Mouse (Mus musculus) c-Kit-negative CD71-positive TER-119-positive erythroid progenitor cells, embryonic 14.5 days (primary cell): ENCODE results near the gene AC134908.4.
"Not testable (repeated sequence)": the region's sequence is repeated elsewhere in the genome, so short reads cannot be mapped to it uniquely, and the experiment has no call there.

Source experiments
- DNase-seq: peaks from one replicate; pipeline ENCODE4 v3.0.0-alpha.2; 2013; ENCODE audit warnings: low read depth, low spot score

The AC134908.4 gene

DNA sequence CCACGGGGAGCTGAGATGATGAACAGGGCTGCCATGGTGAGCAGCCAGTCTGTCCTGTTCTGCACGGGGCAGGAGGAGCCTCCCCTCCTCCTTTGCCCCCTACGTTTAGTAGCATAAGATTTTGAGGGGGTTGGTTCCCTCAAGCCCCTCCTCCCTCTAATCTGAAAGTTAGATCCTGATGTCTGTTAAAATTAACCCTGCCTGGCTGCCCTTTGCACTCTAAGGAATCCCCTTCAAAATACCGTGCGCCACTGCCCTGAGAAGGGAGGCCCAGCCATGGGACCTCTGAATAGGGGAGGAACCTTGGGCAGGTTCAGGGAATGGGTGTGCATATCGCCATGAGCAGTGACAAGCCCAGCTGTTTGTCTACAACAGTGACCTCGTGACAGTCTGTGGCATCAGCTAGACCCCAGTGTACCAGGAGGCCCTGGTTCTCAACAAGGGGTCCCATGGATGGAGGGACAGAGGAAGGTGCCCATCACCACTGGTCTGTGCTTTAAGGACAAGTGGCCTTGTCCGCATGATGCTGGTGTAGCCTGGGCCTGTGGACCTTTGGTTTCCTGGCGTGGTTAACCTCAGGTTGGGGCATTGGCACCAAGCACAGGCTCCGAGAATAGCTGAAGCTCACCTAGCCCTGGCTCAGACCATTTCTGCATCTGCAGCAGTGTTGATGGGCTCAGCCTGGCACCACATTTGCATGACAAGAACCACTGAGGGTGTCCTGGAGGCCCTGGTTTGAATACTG lies 20.0 kb downstream of the AC134908.4 start:
- DNase-seq = no peak

DNA sequence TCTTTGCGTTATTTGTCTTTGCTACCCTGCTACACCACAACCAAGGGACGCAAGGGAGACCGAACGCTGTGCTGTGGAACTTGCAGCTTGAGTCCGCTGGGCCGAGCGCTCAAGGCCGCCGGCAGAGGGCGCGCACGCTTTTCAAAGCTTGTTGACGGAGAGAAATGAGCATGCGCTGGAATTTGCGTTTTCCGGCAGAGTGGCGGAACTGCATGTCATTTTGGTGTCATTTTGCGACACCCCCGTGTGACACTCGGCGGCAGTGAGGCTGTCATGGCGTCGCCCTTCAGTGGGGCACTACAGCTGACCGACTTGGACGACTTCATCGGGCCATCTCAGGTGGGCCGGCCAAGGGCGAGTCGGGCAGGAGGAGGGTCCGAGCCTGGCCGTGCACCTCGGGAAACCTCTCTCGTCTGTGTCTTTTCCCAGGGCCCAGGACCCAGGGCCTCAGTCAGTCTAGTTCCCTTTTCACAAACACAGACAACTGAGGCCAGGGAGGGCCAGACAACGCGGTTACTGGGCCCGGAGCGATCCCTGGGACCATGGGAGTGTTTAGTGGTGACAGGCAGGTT lies 21.8 kb downstream of the AC134908.4 start, which contains the start of gene Narfl:
Gene Narfl, plus strand, starts transcription at position 228 of the 572 bp plus-strand sequence.
- DNase-seq = peak; percentile 97

DNA sequence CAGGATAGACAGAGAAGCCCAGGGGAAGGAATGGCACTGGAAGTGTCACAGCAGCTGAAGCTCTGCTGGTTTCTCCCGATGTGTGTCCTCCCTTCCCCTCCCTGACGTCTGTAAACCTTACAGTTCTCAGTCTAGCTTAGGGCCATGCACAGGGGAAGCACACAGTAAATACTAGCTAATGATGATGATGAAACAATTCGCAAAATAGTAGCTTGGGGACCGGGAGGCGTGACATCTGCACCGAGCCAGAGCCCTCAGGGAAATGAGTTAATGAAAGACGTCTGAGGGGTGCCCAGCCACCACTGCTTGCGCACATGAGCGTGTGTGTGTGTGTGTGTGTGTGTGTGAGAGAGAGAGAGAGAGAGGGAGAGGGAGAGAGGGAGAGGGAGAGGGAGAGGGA lies 26.1 kb downstream of the AC134908.4 start:
- no peak for DNase-seq

DNA sequence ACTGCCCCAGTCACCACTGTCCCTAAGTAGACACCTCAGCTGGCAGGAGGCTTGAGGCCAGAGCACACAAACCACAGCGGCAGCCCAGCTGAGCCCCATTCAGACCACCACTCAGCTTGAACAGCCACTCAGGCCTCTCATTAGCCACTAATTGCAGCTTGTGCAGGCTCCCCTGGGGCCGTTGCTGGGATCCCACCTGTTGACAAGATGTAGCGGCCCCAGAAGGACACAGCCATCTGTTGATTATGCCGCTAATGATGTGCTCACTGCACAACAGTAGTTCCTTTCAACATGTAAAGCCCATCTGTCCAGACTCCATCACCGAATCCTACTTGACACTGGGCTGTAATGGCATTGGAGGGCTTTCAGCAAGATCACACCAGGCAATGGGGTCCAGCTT lies 29.6 kb downstream of the AC134908.4 start:
- DNase-seq = no peak

DNA sequence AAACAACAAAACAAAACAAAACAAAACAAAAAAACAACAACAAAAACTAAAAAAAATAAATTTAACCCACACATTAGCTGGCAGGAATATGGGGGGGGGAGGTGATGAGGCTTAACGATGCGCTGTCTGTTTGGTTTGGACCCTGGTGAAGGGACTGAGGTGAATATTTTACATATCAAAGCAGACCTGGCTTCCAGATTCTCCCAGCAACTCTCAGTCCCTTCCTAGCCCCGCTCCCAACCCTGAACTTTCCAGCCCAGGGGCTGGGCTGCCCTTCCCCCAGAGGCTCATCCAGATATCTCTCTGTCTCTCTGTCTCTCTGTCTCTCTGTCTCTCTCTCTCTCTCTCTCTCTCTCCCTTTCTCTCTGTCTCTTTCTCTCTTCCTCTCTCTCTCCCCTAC lies 32.9 kb downstream of the AC134908.4 start:
- no peak for DNase-seq

DNA sequence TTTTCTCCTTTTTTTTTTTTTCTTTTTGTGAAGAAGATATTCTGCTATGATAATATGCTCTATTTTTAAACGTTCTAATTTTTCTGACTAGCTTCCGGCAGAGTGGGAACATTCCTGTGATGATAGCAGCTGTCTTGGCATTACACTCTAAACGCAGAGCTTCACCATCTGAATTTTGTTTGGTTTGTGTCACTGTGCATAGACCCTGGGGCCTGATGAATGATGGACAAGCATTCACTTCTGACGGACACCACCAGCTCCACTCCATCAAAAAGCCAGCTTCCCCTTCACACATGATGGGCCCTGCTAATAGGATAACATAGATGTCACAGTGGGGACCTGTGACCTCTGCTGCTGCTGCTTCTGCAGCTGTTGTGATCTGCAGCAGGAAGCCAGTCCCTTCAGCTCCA lies 33.9 kb downstream of the AC134908.4 start:
- no peak for DNase-seq

DNA sequence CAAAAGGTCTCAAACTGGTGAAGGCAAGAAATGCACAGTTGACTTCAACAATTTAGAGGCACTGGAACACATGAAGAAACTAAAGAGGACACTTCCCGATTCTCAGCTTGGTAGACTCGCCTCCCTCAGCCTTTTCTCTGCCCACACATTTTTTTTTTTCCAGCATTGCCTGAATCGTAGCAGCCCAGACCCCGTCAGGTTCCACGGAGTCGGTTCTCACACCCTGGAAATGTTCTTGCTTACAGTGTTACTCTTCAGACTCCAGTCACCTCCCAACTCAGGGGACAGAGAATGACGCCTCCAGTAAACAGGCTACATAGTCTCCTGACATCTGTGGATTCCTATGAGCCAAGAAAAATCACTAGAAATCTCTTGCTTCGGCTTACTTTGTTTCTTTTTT lies 35.3 kb downstream of the AC134908.4 start:
- no peak for DNase-seq

DNA sequence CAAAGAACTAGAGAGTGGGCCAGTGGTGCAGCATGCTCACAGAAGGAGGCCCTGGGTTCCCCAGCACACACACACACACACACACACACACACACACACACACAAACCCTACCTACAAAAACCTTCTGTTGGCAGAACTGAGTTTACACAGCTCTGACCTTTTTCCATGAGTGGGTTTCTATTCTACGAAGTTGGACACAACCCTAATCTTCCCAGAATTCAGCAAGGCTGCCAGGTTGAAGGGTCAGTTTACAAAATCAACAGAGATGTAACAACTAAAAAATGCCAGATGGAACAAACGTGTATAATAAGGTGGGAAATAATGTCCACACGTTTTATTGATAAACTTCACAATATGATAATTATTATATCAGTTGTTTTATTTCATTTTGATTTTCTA lies 37.8 kb downstream of the AC134908.4 start:
- DNase-seq = no peak

DNA sequence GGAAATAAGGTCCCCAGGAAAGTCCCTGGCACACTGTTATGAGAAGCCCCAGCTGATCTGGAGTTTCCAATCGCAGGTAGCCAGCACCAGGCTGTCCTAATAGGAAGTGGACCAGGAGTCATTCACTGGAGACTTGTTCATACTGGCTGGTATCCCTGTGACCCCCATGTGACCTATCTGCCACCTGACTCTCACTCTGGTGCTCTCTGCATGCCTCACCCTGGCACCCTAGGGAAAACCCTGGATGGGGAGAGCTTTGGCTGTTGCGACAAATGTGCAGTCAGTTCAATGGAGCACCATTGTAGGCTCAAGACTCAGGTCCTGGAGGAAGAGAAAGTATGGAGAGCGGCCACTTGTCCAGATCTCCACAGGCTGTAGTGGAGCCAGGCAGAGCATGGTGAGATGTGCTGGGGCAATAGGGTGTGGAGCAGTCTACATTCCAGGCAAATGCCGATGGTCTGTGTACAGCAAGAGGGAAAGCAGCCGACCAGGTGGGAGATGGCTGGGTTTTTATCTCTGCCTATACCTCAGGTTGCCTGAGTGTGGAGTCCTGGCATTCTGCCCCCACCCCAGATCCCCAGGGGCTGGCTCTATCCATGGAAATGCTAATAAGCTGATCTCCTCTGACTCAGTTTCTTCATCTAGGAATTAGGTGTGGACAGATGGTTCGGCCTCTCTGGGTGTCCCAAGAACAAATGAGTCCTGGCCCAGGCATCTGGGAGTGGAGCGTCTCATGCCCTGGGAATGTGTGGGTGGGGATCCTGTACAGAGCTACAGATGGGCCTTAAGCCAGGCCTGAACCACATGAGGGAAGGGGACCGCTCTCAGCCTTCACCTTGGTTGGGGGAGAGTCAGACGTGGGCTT lies 38.8 kb downstream of the AC134908.4 start:
- DNase-seq = no peak

DNA sequence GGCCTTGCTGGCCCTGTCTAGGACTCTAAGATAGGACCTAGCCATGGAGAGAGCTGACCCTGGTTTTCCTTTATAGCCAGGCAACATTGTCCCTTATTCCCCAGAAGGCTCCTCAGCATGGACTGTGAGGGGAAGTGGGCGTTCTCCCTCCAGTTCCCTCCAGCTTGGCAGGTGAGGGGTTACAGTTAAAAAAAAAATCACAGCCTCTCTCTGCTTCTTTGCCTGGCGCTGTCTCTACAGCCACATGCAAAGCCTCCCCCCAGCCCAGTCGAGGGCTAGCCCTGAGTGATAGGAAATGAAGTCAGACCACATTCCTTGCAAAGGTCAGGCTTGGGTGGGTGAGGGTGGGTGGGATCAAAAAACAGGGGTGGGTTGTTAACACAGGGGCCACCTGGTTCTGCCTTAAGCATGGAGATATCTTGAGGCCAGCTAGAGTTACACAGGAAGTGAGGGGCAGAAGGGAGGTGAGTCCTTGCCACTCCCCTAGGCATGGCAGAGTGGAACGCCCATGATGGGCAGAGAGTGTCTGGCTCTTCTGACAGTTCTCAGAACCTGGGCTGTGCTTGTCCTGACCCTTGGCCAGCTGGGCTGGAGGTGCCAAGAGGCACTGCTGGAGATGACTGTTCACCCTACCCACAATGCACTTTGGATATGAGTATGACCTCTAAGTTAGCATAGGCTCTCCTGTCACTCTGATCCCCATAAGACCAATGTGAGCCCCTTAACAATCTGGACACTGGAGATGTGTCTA lies 39.7 kb downstream of the AC134908.4 start:
- DNase-seq = no peak

DNA sequence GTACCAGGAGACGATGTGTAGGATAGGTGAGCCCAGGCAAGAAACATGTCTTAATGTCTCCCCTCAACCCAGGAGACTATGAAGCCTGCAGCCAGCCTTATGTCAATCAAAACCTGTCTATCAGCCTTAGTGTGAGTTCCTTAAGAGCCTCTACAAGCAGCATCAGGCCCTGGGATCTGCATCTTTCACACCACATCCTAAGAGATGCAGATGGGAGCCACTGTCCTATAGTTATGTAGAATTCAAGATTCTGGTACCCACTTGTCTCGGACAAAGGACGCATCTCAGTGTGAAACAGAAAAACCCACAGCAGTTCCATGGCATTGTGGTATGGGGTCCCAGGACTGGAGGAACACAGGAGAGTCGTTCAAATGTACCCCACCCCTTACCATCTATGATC lies 40.4 kb downstream of the AC134908.4 start:
- DNase-seq = no peak

DNA sequence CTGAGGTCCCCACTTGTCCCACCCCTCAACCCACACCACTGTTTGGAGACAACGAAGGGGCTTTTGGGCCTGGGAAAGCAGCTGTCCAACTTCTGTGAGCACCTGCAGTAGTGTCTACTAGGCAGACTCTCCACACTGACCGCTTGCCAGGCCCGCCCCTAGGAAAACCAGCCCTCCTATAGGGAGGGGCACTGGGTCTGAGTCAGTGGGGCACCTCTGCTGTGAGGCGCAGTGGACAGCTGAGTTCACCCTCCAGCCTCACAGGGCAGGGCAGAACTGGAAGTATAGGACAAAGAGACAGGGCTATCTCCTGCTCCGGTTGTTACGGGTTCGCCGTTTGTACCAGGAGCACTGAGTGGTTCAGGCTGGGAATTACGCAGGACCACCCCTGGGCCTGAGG lies 41.2 kb downstream of the AC134908.4 start, which contains the start of gene Msln:
Gene Msln, minus strand, starts transcription at position 138 of the 400 bp plus-strand sequence.
- DNase-seq = no peak

DNA sequence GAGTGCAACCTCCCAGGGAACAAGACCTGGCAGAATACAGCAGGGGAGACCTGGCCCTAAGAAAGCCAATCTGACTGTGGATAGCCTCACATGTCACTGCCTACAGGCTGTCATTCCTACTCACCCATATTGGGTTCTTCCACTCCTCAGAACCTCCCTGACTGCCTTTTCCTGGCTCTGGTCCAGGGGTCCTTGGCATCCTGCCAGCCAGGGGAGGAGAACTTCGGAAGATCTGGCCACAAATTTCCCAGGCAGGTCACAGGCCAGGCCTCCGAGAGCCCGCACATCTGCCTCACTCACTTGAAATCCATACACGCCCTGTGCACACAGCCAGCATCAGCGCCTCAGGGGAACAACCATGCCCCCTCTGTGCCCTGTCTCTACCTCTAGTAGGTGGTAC lies 44.0 kb downstream of the AC134908.4 start:
- no peak for DNase-seq

DNA sequence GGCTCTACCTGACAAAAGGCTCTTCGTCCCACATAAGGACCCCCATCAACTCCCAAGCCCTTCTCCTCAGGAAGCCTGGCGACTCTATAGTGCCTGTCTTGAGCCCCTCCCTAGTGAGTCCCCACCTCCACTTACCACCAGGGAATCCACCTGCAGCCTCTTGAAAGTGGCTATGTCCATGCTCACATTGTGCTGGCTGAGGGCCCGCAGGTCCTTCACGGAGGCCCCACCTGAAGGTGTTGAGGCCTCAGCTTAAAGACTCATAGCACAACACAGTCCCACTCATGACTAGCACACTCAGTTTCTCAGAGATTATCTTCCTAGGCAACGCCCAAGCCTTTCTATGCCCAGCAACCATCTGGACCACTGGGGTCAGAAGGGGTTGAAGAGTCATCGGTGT lies 46.1 kb downstream of the AC134908.4 start:
- no peak for DNase-seq

DNA sequence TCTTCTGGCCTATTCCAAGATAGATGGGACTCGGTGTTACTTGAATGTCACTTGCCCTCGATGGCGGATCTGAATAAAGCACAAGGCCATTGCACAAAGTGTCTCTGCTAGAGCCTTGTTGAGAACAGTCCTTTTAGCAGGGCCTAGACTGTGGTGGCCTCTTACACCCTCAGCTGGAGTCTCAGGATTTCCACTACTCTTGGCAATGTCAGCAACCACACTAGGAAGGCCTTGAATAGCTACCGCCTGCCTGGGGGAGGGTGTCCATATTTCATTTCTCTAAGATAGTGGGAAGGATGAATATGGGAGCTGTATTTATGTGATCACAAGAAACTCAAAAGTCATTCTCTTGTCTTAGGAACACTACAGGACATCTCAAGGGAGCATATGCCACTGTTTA lies 47.2 kb downstream of the AC134908.4 start:
- no peak for DNase-seq

DNA sequence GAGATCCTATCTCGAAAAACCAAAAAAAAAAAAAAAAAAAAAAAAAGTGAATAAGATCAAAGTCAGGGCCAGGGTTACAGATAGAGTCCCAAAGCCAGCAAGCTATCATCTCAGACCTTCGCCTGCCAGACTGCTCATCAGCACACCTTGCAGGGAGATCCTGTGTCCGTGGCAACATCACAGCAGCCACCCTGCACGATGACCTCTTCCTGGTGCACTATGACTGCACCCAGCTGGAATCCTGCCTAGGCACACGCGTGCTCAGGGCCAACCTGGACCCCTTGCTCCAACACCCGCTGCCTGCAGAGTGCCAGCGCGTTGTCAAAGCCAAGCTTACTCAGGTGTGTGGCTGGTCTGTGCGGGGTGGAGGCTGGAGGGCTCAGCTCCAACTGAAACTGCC lies 51.1 kb downstream of the AC134908.4 start:
- DNase-seq = no peak

DNA sequence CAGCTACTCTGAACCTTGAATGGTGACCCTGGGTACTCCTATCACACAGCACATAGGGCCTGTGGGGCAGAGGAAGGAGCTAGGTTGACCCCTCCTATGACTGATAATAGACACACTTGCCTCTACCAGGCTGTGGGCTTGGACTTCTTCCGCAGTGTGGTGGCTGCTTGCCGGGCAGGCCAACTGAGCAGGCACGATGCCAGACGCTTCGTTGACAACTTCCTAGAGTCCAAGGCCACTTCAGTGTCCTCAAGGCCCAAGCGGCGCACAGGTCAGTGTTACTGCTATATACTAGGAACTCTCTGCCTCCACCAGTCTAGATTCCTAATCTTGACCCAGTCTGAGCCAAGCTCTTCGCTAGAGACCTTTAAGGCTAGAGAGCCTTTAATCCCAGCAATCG lies 51.6 kb downstream of the AC134908.4 start:
- no peak for DNase-seq

DNA sequence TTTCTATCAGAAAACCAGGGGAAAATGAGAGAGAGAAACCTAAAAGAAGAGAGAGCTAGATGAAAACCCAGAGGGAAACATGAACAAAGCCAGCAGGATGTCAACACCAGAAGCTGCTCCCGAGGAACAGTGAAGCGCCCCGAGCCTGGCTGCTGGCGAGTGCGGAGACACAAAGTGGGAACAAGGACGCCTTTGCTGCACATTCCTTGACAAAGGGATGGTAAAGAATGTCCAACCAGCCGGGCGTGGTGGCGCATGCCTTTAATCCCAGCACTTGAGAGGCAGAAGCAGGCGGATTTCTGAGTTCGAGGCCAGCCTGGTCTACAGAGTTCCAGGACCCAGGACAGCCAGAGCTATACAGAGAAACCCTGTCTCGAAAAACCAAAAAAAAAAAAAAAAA lies 54.0 kb downstream of the AC134908.4 start:
- not testable (repeated sequence) for DNase-seq
